In the genomic region with DNA sequence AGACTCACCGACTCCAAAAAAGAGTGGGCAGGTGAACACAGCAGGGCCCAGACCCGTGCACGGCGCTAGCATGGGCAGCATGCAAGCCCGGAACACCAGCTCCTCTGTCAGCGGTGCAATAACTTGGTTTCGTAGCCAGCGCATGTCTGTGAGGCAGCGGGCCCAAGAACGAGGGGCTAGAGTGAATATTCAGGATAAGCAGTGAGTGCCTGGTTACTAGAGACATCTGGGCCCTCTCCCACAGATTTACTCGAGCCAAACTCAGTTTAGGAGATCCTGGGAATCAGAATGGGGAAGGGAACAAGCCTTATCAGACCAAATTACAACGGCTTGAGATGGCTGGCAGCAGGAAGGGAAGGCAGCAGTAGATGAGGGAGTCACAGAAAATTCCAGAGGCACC, we compare ENCODE assay signal across 15 mouse cellular contexts. TPM values are rescaled to one million over a fixed set of nuclear protein-coding genes. Genes with fewer than 3 reads are reported as not detected.
DNase-seq lines count a peak whose midpoint lies in the region; ATAC-seq and TF ChIP-seq lines count a peak whose summit lies in the region.
"Had no signal": no experiment of that assay in that cellular context is flagged by ENCODE, and none has a peak within 500 bp of the region (broad histone marks: within the 10 kb centered on the region; RNA-seq: fewer than 3 reads in every experiment).

No protein-coding gene starts in this region.

- H3K36me3 ChIP-seq in heart, embryonic 10.5 days = peaks cover 38% of the 10 kb centered on the region
- H3K36me3 ChIP-seq in embryonic facial prominence, embryonic 15.5 days = peaks cover 33% of the 10 kb centered on the region
- peaks cover 39% of the 10 kb centered on the region for H3K36me3 ChIP-seq in limb, embryonic 14.5 days (ENCODE audit: control insufficient read depth, insufficient read depth, low read length)

- no peaks in the 10 kb centered on the region for H3K9me3 ChIP-seq in heart, embryonic 10.5 days
- no peaks in the 10 kb centered on the region for H3K9me3 ChIP-seq in embryonic facial prominence, embryonic 15.5 days (replicated peaks)
- no peaks in the 10 kb centered on the region for H3K9me3 ChIP-seq in limb, embryonic 14.5 days (ENCODE audit: control insufficient read depth, low read length)

- ATAC-seq in embryonic facial prominence, embryonic 15.5 days (ENCODE audit: insufficient number of reproducible peaks, low FRiP score, low TSS enrichment, low read depth) = no peak
- no peak for ATAC-seq in limb, embryonic 14.5 days (ENCODE audit: low FRiP score, low read depth)
- ATAC-seq: lung, postnatal 0 days had no signal

- WGBS in heart, embryonic 10.5 days = 89% methylated on average over 12 of the region's 12 CpGs
- 90% methylated on average over 12 of the region's 12 CpGs for WGBS in lung, adult 2 months
- 90% methylated on average over 12 of the region's 12 CpGs for WGBS in embryonic facial prominence, embryonic 15.5 days
- WGBS in limb, embryonic 14.5 days = 91% methylated on average over 12 of the region's 12 CpGs

- H3K27me3 ChIP-seq in heart, embryonic 10.5 days (ENCODE audit: insufficient read depth, poor library complexity, severe bottlenecking) = no peaks in the 10 kb centered on the region
- no peaks in the 10 kb centered on the region for H3K27me3 ChIP-seq in embryonic facial prominence, embryonic 15.5 days
- no peaks in the 10 kb centered on the region for H3K27me3 ChIP-seq in limb, embryonic 14.5 days (ENCODE audit: control insufficient read depth, insufficient read depth, low read length)
- H3K27me3 ChIP-seq: CH12.LX had no signal

- no peak for TF ChIP-seq CTCF in lung, adult 2 months (IDR thresholded peaks at IDR 0.05; ENCODE audit: insufficient read depth, low read length)

- H3K27ac ChIP-seq in heart, embryonic 10.5 days = no peak overlapping the region
- no peak overlapping the region for H3K27ac ChIP-seq in embryonic facial prominence, embryonic 15.5 days (replicated peaks)
- no peak overlapping the region for H3K27ac ChIP-seq in limb, embryonic 14.5 days (replicated peaks; ENCODE audit: low read depth, low read length)

- peak; percentile 52 for DNase-seq in heart, embryonic 10.5 days (ENCODE audit: low spot score)
- DNase-seq in heart, adult 18-20 months = no peak
- DNase-seq in lung, adult 2 months = peak; percentile 3
- DNase-seq in lung, postnatal 14 days = no peak
- DNase-seq in limb, embryonic 14.5 days (ENCODE audit: low spot score) = no peak
- DNase-seq in kidney, adult 11 months = no peak
- DNase-seq in embryo, embryonic 10 days (ENCODE audit: low spot score) = no peak
- DNase-seq: cerebellum, postnatal 10 days; gastrocnemius, postnatal 14 days; heart, postnatal 14 days; kidney, postnatal 36 days; right cerebral cortex, adult 18-20 months had no signal

- no peak overlapping the region for H3K4me3 ChIP-seq in heart, embryonic 10.5 days
- no peak overlapping the region for H3K4me3 ChIP-seq in lung, adult 2 months (replicated peaks; ENCODE audit: extremely low read depth, low read depth, low read length)
- no peak overlapping the region for H3K4me3 ChIP-seq in embryonic facial prominence, embryonic 15.5 days (replicated peaks)
- no peak overlapping the region for H3K4me3 ChIP-seq in limb, embryonic 14.5 days (replicated peaks; ENCODE audit: low read length)

- peaks cover 27% of the 10 kb centered on the region for H3K4me1 ChIP-seq in heart, embryonic 10.5 days
- H3K4me1 ChIP-seq in lung, adult 2 months (ENCODE audit: control insufficient read depth, insufficient read depth, low read length) = peaks cover 8% of the 10 kb centered on the region
- peaks cover 35% of the 10 kb centered on the region for H3K4me1 ChIP-seq in embryonic facial prominence, embryonic 15.5 days
- H3K4me1 ChIP-seq in limb, embryonic 14.5 days (ENCODE audit: control insufficient read depth, insufficient read depth, low read length) = peaks cover 19% of the 10 kb centered on the region

- H3K4me2 ChIP-seq in embryonic facial prominence, embryonic 15.5 days (replicated peaks) = no peak overlapping the region
- no peak overlapping the region for H3K4me2 ChIP-seq in limb, embryonic 14.5 days (replicated peaks; ENCODE audit: low read depth, low read length, severe bottlenecking)

- TF ChIP-seq POLR2A in lung, adult 2 months (IDR thresholded peaks at IDR 0.05; ENCODE audit: borderline replicate concordance, extremely low read depth, low read depth, low read length) = no peak
- TF ChIP-seq POLR2A in limb, embryonic 14.5 days (IDR thresholded peaks at IDR 0.05; ENCODE audit: borderline replicate concordance, extremely low read depth, insufficient read depth, insufficient read length) = no peak

- H3K9ac ChIP-seq in embryonic facial prominence, embryonic 15.5 days = 0 out of 2 replicates have a peak overlapping the region, but pooled peaks have one; percentile 88
- 0 out of 2 replicates have a peak overlapping the region, but pooled peaks have one; percentile 4 for H3K9ac ChIP-seq in limb, embryonic 14.5 days (ENCODE audit: low read depth, low read length, severe bottlenecking)

RNA-seq across cellular contexts. Expression of a gene that starts 1.4 kb away (rescaled TPM):
- 53.1 and 61.9 TPM in 2 replicates for polyA plus RNA-seq in heart, embryonic 10.5 days (2016; fragmentation: Nextera tagmentation; extraction: Ambion mirVana)
- 10 to 100 TPM in 1 of 2 experiments, 1 to 10 TPM in 1; 9.1 to 10.3 TPM for total RNA-seq in heart, adult 18-20 months (2021)
- 86.2 and 98.0 TPM in 2 replicates for polyA plus RNA-seq in lung, adult 2 months (2012; rRNA removed)
- 65.6 and 65.9 TPM in 2 replicates for polyA plus RNA-seq in embryonic facial prominence, embryonic 15.5 days (2015; fragmentation: Nextera tagmentation; extraction: Ambion mirVana)
- 90.2 and 145 TPM in 2 replicates for polyA plus RNA-seq in limb, embryonic 14.5 days (2012; rRNA removed)
- polyA plus RNA-seq in limb, embryonic 14.5 days (2014; fragmentation: Nextera tagmentation; extraction: Ambion mirVana) = 61.5 and 66.1 TPM in 2 replicates

RNA-seq across cellular contexts. Expression of a gene that starts 8.5 kb away (rescaled TPM):
- polyA plus RNA-seq in heart, embryonic 10.5 days (2016; fragmentation: Nextera tagmentation; extraction: Ambion mirVana) = 4.4 and 7.2 TPM in 2 replicates
- 1 to 10 TPM; 5.4 to 8.5 TPM for total RNA-seq in heart, adult 18-20 months (2021)
- 24.6 and 28.8 TPM in 2 replicates for polyA plus RNA-seq in lung, adult 2 months (2012; rRNA removed)
- polyA plus RNA-seq in embryonic facial prominence, embryonic 15.5 days (2015; fragmentation: Nextera tagmentation; extraction: Ambion mirVana) = 7.6 and 8.4 TPM in 2 replicates
- polyA plus RNA-seq in limb, embryonic 14.5 days (2012; rRNA removed) = 49.0 and 75.9 TPM in 2 replicates
- polyA plus RNA-seq in limb, embryonic 14.5 days (2014; fragmentation: Nextera tagmentation; extraction: Ambion mirVana) = 9.5 and 12.8 TPM in 2 replicates

Comparison
In these comparisons a context has a peak if more than half of its experiments do, and no peak if none do; other contexts are left out.
1. DNase-seq: peak in heart, embryonic 10.5 days (single experiment) and lung, adult 2 months (single experiment); none in heart, adult 18-20 months (0 of 2), lung, postnatal 14 days (single experiment), limb, embryonic 14.5 days (single experiment), kidney, adult 11 months (single experiment) and embryo, embryonic 10 days (single experiment).